ENCODE assay signal across 7 mouse cellular contexts in genomic region chr4:125029891-125030614, GRCm38 (mm10). TPM values are rescaled to one million over a fixed set of nuclear protein-coding genes. Genes with fewer than 3 reads are reported as not detected.
A peak's percentile ranks its signal among the peaks of the same experiment; 100 is the strongest.
DNase-seq lines count a peak whose midpoint lies in the region; ATAC-seq lines count a peak whose summit lies in the region.

No protein-coding gene starts in this region.

- no peaks in the 10 kb centered on the region for H3K9me3 ChIP-seq in embryonic facial prominence, embryonic 11.5 days (replicated peaks; ENCODE audit: control insufficient read depth, low read length)
- H3K9me3 ChIP-seq in limb, embryonic 11.5 days (ENCODE audit: control insufficient read depth, low read length): no peaks in the 10 kb centered on the region
- H3K9me3 ChIP-seq in midbrain, embryonic 14.5 days (ENCODE audit: control insufficient read depth, low read length): no peaks in the 10 kb centered on the region

- WGBS in embryonic facial prominence, embryonic 11.5 days: under 1% methylated on average over 50 of the region's 50 CpGs
- under 1% methylated on average over 50 of the region's 50 CpGs for WGBS in limb, embryonic 11.5 days
- under 1% methylated on average over 50 of the region's 50 CpGs for WGBS in midbrain, embryonic 14.5 days

- H3K27me3 ChIP-seq in embryonic facial prominence, embryonic 11.5 days (ENCODE audit: control insufficient read depth, insufficient read depth, low read length): no peaks in the 10 kb centered on the region
- peaks cover 3% of the 10 kb centered on the region; the same call in 1 of the 2 replicates for H3K27me3 ChIP-seq in limb, embryonic 11.5 days (ENCODE audit: control insufficient read depth, insufficient read depth, low read length)
- no peaks in the 10 kb centered on the region for H3K27me3 ChIP-seq in midbrain, embryonic 14.5 days (ENCODE audit: control insufficient read depth, insufficient read depth, low read length)

- no peaks in the 10 kb centered on the region; the same call in 1 of the 2 replicates for H3K36me3 ChIP-seq in embryonic facial prominence, embryonic 11.5 days (replicated peaks; ENCODE audit: control insufficient read depth, insufficient read depth, low read depth, low read length)
- peaks cover under 1% of the 10 kb centered on the region; the same call in 1 of the 2 replicates for H3K36me3 ChIP-seq in limb, embryonic 11.5 days (ENCODE audit: control insufficient read depth, insufficient read depth, low read length)
- peaks cover 13% of the 10 kb centered on the region for H3K36me3 ChIP-seq in midbrain, embryonic 14.5 days (ENCODE audit: control insufficient read depth, insufficient read depth, low read length)

- peaks cover 2% of the 10 kb centered on the region; the same call in 1 of the 2 replicates for H3K4me1 ChIP-seq in embryonic facial prominence, embryonic 11.5 days (ENCODE audit: control insufficient read depth, insufficient read depth, low read length)
- H3K4me1 ChIP-seq in limb, embryonic 11.5 days (ENCODE audit: control insufficient read depth, insufficient read depth, low read length): peaks cover 7% of the 10 kb centered on the region; the same call in 1 of the 2 replicates
- peaks cover 16% of the 10 kb centered on the region for H3K4me1 ChIP-seq in midbrain, embryonic 14.5 days (ENCODE audit: control insufficient read depth, insufficient read depth, low read length)

- H3K27ac ChIP-seq in embryonic facial prominence, embryonic 11.5 days (replicated peaks; ENCODE audit: low read depth, low read length): 0 out of 2 replicates have a peak overlapping the region, but pooled peaks have one; percentile 11
- no peak overlapping the region for H3K27ac ChIP-seq in limb, embryonic 11.5 days (replicated peaks; ENCODE audit: low read depth, low read length)
- H3K27ac ChIP-seq in midbrain, embryonic 14.5 days (replicated peaks; ENCODE audit: low read depth, low read length): peak overlapping the region; percentile 67

- ATAC-seq in embryonic facial prominence, embryonic 11.5 days (replicated peaks; ENCODE audit: insufficient number of reproducible peaks, low FRiP score, low TSS enrichment, low read depth): peak; percentile 96
- peak; percentile 95 for ATAC-seq in limb, embryonic 11.5 days (ENCODE audit: insufficient number of reproducible peaks, low FRiP score, low TSS enrichment, low read depth)
- peak; percentile 86 for ATAC-seq in midbrain, embryonic 14.5 days (ENCODE audit: low FRiP score, low TSS enrichment)

- peak overlapping the region; percentile 87 for H3K9ac ChIP-seq in embryonic facial prominence, embryonic 11.5 days (replicated peaks; ENCODE audit: low read length)
- peak overlapping the region; percentile 86 for H3K9ac ChIP-seq in limb, embryonic 11.5 days (ENCODE audit: low read length)
- peak overlapping the region; percentile 88 for H3K9ac ChIP-seq in midbrain, embryonic 14.5 days (replicated peaks; ENCODE audit: low read length)

- H3K4me3 ChIP-seq in embryonic facial prominence, embryonic 11.5 days (ENCODE audit: low read depth, low read length): peak overlapping the region; percentile 94
- peak overlapping the region; percentile 94 for H3K4me3 ChIP-seq in limb, embryonic 11.5 days (ENCODE audit: low read depth, low read length)
- peak overlapping the region; percentile 93 for H3K4me3 ChIP-seq in midbrain, embryonic 14.5 days (replicated peaks; ENCODE audit: low read depth, low read length)

- DNase-seq in adrenal gland, postnatal 14 days: peak; percentile 97
- DNase-seq in embryonic facial prominence, embryonic 11.5 days (ENCODE audit: low spot score): peak; percentile 99
- DNase-seq in heart, adult 11 months: peak; percentile 99
- DNase-seq in kidney, adult 18-20 months: peak; percentile 96
- peak; percentile 96 for DNase-seq in limb, embryonic 11.5 days (ENCODE audit: low spot score)
- DNase-seq in midbrain, embryonic 14.5 days: peak; percentile 99
- DNase-seq in spleen, adult 18-20 months: peak; percentile 80 to 89

- H3K4me2 ChIP-seq in embryonic facial prominence, embryonic 11.5 days (ENCODE audit: low read depth, low read length): peak overlapping the region; percentile 85
- peak overlapping the region; percentile 93 for H3K4me2 ChIP-seq in limb, embryonic 11.5 days (ENCODE audit: low read depth, severe bottlenecking)
- H3K4me2 ChIP-seq in midbrain, embryonic 14.5 days (ENCODE audit: low read length): peak overlapping the region; percentile 82

RNA-seq across cellular contexts. Expression of gene Gnl2, which starts 13.7 kb away (rescaled TPM):
- 53.7 and 64.9 TPM in 2 replicates for total RNA-seq in adrenal gland, postnatal 14 days (2021)
- polyA plus RNA-seq in embryonic facial prominence, embryonic 11.5 days (2014; fragmentation: Nextera tagmentation; extraction: Ambion mirVana): 94.4 and 99.3 TPM in 2 replicates
- polyA plus RNA-seq in limb, embryonic 11.5 days (2014; fragmentation: Nextera tagmentation; extraction: Ambion mirVana): 85.8 and 91.5 TPM in 2 replicates
- 67.3 and 88.9 TPM in 2 replicates for polyA plus RNA-seq in midbrain, embryonic 14.5 days (2014; fragmentation: Nextera tagmentation; extraction: Ambion mirVana)

RNA-seq across cellular contexts. Expression of gene Dnali1, which starts 35.5 kb away (rescaled TPM):
- not detected in 2 replicates for total RNA-seq in adrenal gland, postnatal 14 days (2021)
- 0.22 and 0.35 TPM in 2 replicates for polyA plus RNA-seq in embryonic facial prominence, embryonic 11.5 days (2014; fragmentation: Nextera tagmentation; extraction: Ambion mirVana)
- polyA plus RNA-seq in limb, embryonic 11.5 days (2014; fragmentation: Nextera tagmentation; extraction: Ambion mirVana): 0.09 TPM in 2 replicates
- 0.92 and 1.0 TPM in 2 replicates for polyA plus RNA-seq in midbrain, embryonic 14.5 days (2014; fragmentation: Nextera tagmentation; extraction: Ambion mirVana)

RNA-seq across cellular contexts. Expression of gene Snip1, which starts 36.4 kb away (rescaled TPM):
- 17.1 and 17.8 TPM in 2 replicates for total RNA-seq in adrenal gland, postnatal 14 days (2021)
- polyA plus RNA-seq in embryonic facial prominence, embryonic 11.5 days (2014; fragmentation: Nextera tagmentation; extraction: Ambion mirVana): 43.1 and 45.3 TPM in 2 replicates
- 40.4 and 41.6 TPM in 2 replicates for polyA plus RNA-seq in limb, embryonic 11.5 days (2014; fragmentation: Nextera tagmentation; extraction: Ambion mirVana)
- 27.7 and 31.2 TPM in 2 replicates for polyA plus RNA-seq in midbrain, embryonic 14.5 days (2014; fragmentation: Nextera tagmentation; extraction: Ambion mirVana)

RNA-seq across cellular contexts. Expression of gene Rspo1, which starts 43.8 kb away (rescaled TPM):
- 4.2 and 5.3 TPM in 2 replicates for total RNA-seq in adrenal gland, postnatal 14 days (2021)
- polyA plus RNA-seq in embryonic facial prominence, embryonic 11.5 days (2014; fragmentation: Nextera tagmentation; extraction: Ambion mirVana): 8.0 and 11.0 TPM in 2 replicates
- polyA plus RNA-seq in limb, embryonic 11.5 days (2014; fragmentation: Nextera tagmentation; extraction: Ambion mirVana): 3.1 and 5.1 TPM in 2 replicates
- polyA plus RNA-seq in midbrain, embryonic 14.5 days (2014; fragmentation: Nextera tagmentation; extraction: Ambion mirVana): 1.7 and 3.2 TPM in 2 replicates

RNA-seq across cellular contexts. Expression of gene Meaf6, which starts 54.9 kb away (rescaled TPM):
- 28.9 and 33.0 TPM in 2 replicates for total RNA-seq in adrenal gland, postnatal 14 days (2021)
- 103 and 104 TPM in 2 replicates for polyA plus RNA-seq in embryonic facial prominence, embryonic 11.5 days (2014; fragmentation: Nextera tagmentation; extraction: Ambion mirVana)
- 90.1 and 97.4 TPM in 2 replicates for polyA plus RNA-seq in limb, embryonic 11.5 days (2014; fragmentation: Nextera tagmentation; extraction: Ambion mirVana)
- 171 and 183 TPM in 2 replicates for polyA plus RNA-seq in midbrain, embryonic 14.5 days (2014; fragmentation: Nextera tagmentation; extraction: Ambion mirVana)
